Mouse (Mus musculus) CH12.LX (cell line): Measurements from ENCODE around the gene Sec14l3. TPM values are rescaled to one million over a fixed set of nuclear protein-coding genes. Genes with fewer than 3 reads are reported as not detected.

Source experiments
- DNase-seq: peaks from one replicate; pipeline ENCODE4 v3.0.0-alpha.2; 2013; ENCODE audit errors: extremely low read depth
- H3K27ac ChIP-seq: 2 replicates; pipeline ENCODE4 v1.5.1; 2012; ENCODE audit warnings: low read depth, mild to moderate bottlenecking, control low read depth, moderate library complexity; ENCODE audit not compliant: insufficient read depth
- H3K27me3 ChIP-seq: replicated peaks from 2 replicates; pipeline ENCODE3; 2012; ENCODE audit warnings: inconsistent platforms
- H3K36me3 ChIP-seq, 2 experiments: replicated peaks in 1 of 2; 2 replicates each; pipeline versions ENCODE3 to v1.6.1; 2012; ENCODE audit warnings: inconsistent platforms in 1 of 2, low read length in 1 of 2, mild to moderate bottlenecking in 1 of 2, mixed read lengths in 1 of 2, moderate library complexity in 1 of 2; ENCODE audit not compliant: control insufficient read depth in 1 of 2, insufficient read depth in 1 of 2
- H3K4me1 ChIP-seq, 2 experiments: 2 replicates each; pipeline ENCODE4 v1.6.1; 2012; ENCODE audit warnings: inconsistent platforms in 1 of 2, moderate library complexity in 1 of 2; ENCODE audit not compliant: insufficient read depth in 2 of 2, control insufficient read depth in 1 of 2
- H3K4me2 ChIP-seq: 2 replicates; pipeline ENCODE4 v1.6.1; 2012; ENCODE audit warnings: low read depth, mild to moderate bottlenecking, control low read depth; ENCODE audit not compliant: poor library complexity, insufficient read depth, severe bottlenecking
- H3K4me3 ChIP-seq, 3 experiments: fragments of 150-350 bp in 1 of 3; sonication (generic) in 1 of 3; replicated peaks in 1 of 3; 2 replicates each; pipeline versions ENCODE3 to v1.5.1; 2011 to 2012; ENCODE audit warnings: low read depth in 2 of 3, low read length in 2 of 3, mild to moderate bottlenecking in 2 of 3, moderate library complexity in 2 of 3, control low read depth in 1 of 3, improper control_type of control experiment in 1 of 3, inconsistent platforms in 1 of 3, mixed read lengths in 1 of 3; ENCODE audit not compliant: poor library complexity in 1 of 3
- H3K79me2 ChIP-seq: replicated peaks from 2 replicates; pipeline ENCODE4 v1.6.1; 2012; ENCODE audit warnings: mild to moderate bottlenecking, moderate library complexity; ENCODE audit not compliant: control insufficient read depth, poor library complexity, insufficient read depth, severe bottlenecking; ENCODE audit errors: extremely low read depth
- H3K9ac ChIP-seq: 2 replicates; pipeline ENCODE4 v1.6.1; 2012; ENCODE audit warnings: low read depth, mild to moderate bottlenecking, control low read depth, moderate library complexity; ENCODE audit not compliant: insufficient read depth
- H3K9me3 ChIP-seq: replicated peaks from 2 replicates; pipeline ENCODE3; 2012; ENCODE audit warnings: low read length, inconsistent platforms, mixed read lengths
- BHLHE40 ChIP-seq: IDR thresholded peaks from 2 replicates; pipeline ENCODE4 v1.6.1; 2011; ENCODE audit warnings: mild to moderate bottlenecking, low read depth, low read length, improper control_type of control experiment
- CHD1 ChIP-seq: IDR thresholded peaks from 2 replicates; pipeline ENCODE4 v1.6.1; 2012; ENCODE audit warnings: low read depth, low read length, improper control_type of control experiment, inconsistent platforms
- CHD2 ChIP-seq: IDR thresholded peaks from 2 replicates; pipeline ENCODE4 v1.6.1; 2011; ENCODE audit warnings: low read length, improper control_type of control experiment
- CTCF ChIP-seq, 2 experiments: IDR thresholded peaks in 1 of 2; conservative IDR thresholded peaks in 1 of 2; 2 replicates each; pipeline ENCODE4 v1.5.1; 2011 to 2012; ENCODE audit warnings: low read depth in 2 of 2, low read length in 2 of 2, improper control_type of control experiment in 1 of 2, inconsistent platforms in 1 of 2, mild to moderate bottlenecking in 1 of 2, moderate library complexity in 1 of 2
- E2F4 ChIP-seq: IDR thresholded peaks from 2 replicates; pipeline ENCODE4 v1.6.1; 2011; ENCODE audit warnings: low read depth, low read length, improper control_type of control experiment; ENCODE audit not compliant: insufficient replicate concordance
- ELF1 ChIP-seq: IDR thresholded peaks from 2 replicates; pipeline ENCODE4 v1.6.1; 2014; ENCODE audit warnings: low read depth, mild to moderate bottlenecking, inconsistent platforms, low read length, improper control_type of control experiment
- EP300 ChIP-seq: IDR thresholded peaks from 2 replicates; pipeline ENCODE4 v1.6.1; 2011; ENCODE audit warnings: low read length, improper control_type of control experiment
- ETS1 ChIP-seq: conservative IDR thresholded peaks from 2 replicates; pipeline ENCODE4 v1.6.1; 2012; ENCODE audit warnings: low read depth, mild to moderate bottlenecking, inconsistent platforms, low read length, improper control_type of control experiment, moderate library complexity
- GABPA ChIP-seq: IDR thresholded peaks from 2 replicates; pipeline ENCODE4 v1.6.1; 2012; ENCODE audit warnings: low read depth, low read length, improper control_type of control experiment, inconsistent platforms; ENCODE audit not compliant: insufficient replicate concordance
- HCFC1 ChIP-seq: IDR thresholded peaks from 2 replicates; pipeline ENCODE4 v1.6.1; 2012; ENCODE audit warnings: low read depth, mild to moderate bottlenecking, inconsistent platforms, low read length, improper control_type of control experiment
- JUND ChIP-seq: conservative IDR thresholded peaks from 2 replicates; pipeline ENCODE4 v1.6.1; 2011; ENCODE audit warnings: low read depth, low read length, improper control_type of control experiment
- KAT2A ChIP-seq: IDR thresholded peaks from 2 replicates; pipeline ENCODE4 v1.6.1; 2012; ENCODE audit warnings: low read length, improper control_type of control experiment, inconsistent platforms; ENCODE audit not compliant: insufficient replicate concordance
- MAFK ChIP-seq: IDR thresholded peaks from 2 replicates; pipeline ENCODE4 v1.6.1; 2011; ENCODE audit warnings: low read length, improper control_type of control experiment; ENCODE audit not compliant: insufficient replicate concordance
- MAX ChIP-seq: IDR thresholded peaks from 2 replicates; pipeline ENCODE4 v1.6.1; 2011; ENCODE audit warnings: low read length, improper control_type of control experiment
- MAZ ChIP-seq: IDR thresholded peaks from 2 replicates; pipeline ENCODE4 v1.6.1; 2012; ENCODE audit warnings: low read depth, mild to moderate bottlenecking, inconsistent platforms, low read length, improper control_type of control experiment, moderate library complexity
- MXI1 ChIP-seq: IDR thresholded peaks from 2 replicates; pipeline ENCODE4 v1.6.1; 2011; ENCODE audit warnings: mild to moderate bottlenecking, low read depth, low read length, improper control_type of control experiment
- MYC ChIP-seq: IDR thresholded peaks from 2 replicates; pipeline ENCODE4 v1.6.1; 2011; ENCODE audit warnings: low read depth, mild to moderate bottlenecking, improper control_type of control experiment, low read length
- NELFE ChIP-seq: IDR thresholded peaks from 2 replicates; pipeline ENCODE4 v1.6.1; 2011; ENCODE audit warnings: low read depth, low read length, improper control_type of control experiment
- POLR2A ChIP-seq: IDR thresholded peaks from 2 replicates; pipeline ENCODE4 v1.6.1; 2011; ENCODE audit warnings: low read depth, mild to moderate bottlenecking, improper control_type of control experiment, low read length
- POLR2AphosphoS2 ChIP-seq: IDR thresholded peaks from 2 replicates; pipeline ENCODE4 v1.6.1; 2011; ENCODE audit warnings: low read depth, low read length, improper control_type of control experiment
- RAD21 ChIP-seq: IDR thresholded peaks from 2 replicates; pipeline ENCODE4 v1.6.1; 2011; ENCODE audit warnings: low read depth, mild to moderate bottlenecking, low read length, improper control_type of control experiment, moderate library complexity
- RCOR1 ChIP-seq: conservative IDR thresholded peaks from 2 replicates; pipeline ENCODE4 v1.6.1; 2012; ENCODE audit warnings: low read depth, mild to moderate bottlenecking, inconsistent platforms, low read length, improper control_type of control experiment
- SMC3 ChIP-seq: IDR thresholded peaks from 2 replicates; pipeline ENCODE4 v1.6.1; 2011; ENCODE audit warnings: low read depth, low read length, improper control_type of control experiment
- UBTF ChIP-seq: IDR thresholded peaks from 2 replicates; pipeline ENCODE4 v1.6.1; 2012; ENCODE audit warnings: low read depth, mild to moderate bottlenecking, inconsistent platforms, low read length, improper control_type of control experiment, moderate library complexity
- ZC3H11A ChIP-seq: IDR thresholded peaks from 2 replicates; pipeline ENCODE4 v1.6.1; 2012; ENCODE audit warnings: low read depth, mild to moderate bottlenecking, inconsistent platforms, low read length, improper control_type of control experiment
- ZKSCAN1 ChIP-seq: IDR thresholded peaks from 2 replicates; pipeline ENCODE4 v1.6.1; 2012; ENCODE audit warnings: low read depth, inconsistent platforms, low read length, improper control_type of control experiment, borderline replicate concordance
- ZNF384 ChIP-seq: IDR thresholded peaks from 2 replicates; pipeline ENCODE4 v1.6.1; 2012; ENCODE audit warnings: low read depth, low read length, improper control_type of control experiment, inconsistent platforms
- dilution Hi-C: fragments of 300-500 bp; cut with MboI; formaldehyde crosslinking; loops from 2 replicates; pipeline ENCODE4 v1.14.3; 2020; ENCODE audit warnings: low sequenced_read_pairs; ENCODE audit not compliant: extremely low pct_unique_long_range_greater_than_20kb, extremely low pct_ligation_motif_present
- in situ Hi-C: fragments of 300-500 bp; cut with MboI; formaldehyde crosslinking; loops from 3 replicates; pipeline ENCODE4 v1.14.3; 2019; ENCODE audit warnings: low sequenced_read_pairs, low pct_ligation_motif_present, low pct_unique_long_range_greater_than_20kb, mixed read lengths
- polyA plus RNA-seq: library from polyadenylated mRNA; unstranded; fragments of >175 nt; gene quantifications from 2 replicates; pipeline ENCODE4 v1.2.1, GENCODE M21; 2012; ENCODE audit warnings: low read depth; ENCODE audit not compliant: insufficient read length
- total RNA-seq, 2 experiments: library from RNA; depleted of rRNA; stranded (reverse); fragments of 300-350 nt in 1 of 2; fragments of >200 nt in 1 of 2; gene quantifications; 2 replicates each; pipeline ENCODE4 v1.2.3; 2012 to 2014

The Sec14l3 gene
- total and polyA plus RNA-seq, 3 experiments, result not detected

GRCm38 (mm10) chr11:4117372-4118071, 52.9 kb downstream of the Sec14l3 start:
- TF ChIP-seq CHD1, result no peak
- TF ChIP-seq KAT2A, result no peak
- TF ChIP-seq HCFC1, result no peak
- TF ChIP-seq CHD2, result no peak
- no peak for TF ChIP-seq EP300
- no peak for TF ChIP-seq MAX
- no peak for TF ChIP-seq JUND
- no peak for TF ChIP-seq RCOR1
- no peak for TF ChIP-seq MAZ
- no peak for TF ChIP-seq GABPA
- TF ChIP-seq UBTF, result no peak
- TF ChIP-seq BHLHE40, result no peak
- no peak for TF ChIP-seq POLR2A
- no peak for TF ChIP-seq MAFK
- no peak for TF ChIP-seq ZC3H11A
- TF ChIP-seq CTCF (conservative IDR thresholded peaks at IDR 0.05 in 1 of 2, IDR thresholded peaks at IDR 0.05 in 1 of 2; ENCODE audit: low read depth in 2 of 2, low read length in 2 of 2), result no peak
- no peak for TF ChIP-seq POLR2AphosphoS2
- no peak for TF ChIP-seq ETS1
- TF ChIP-seq MXI1, result no peak
- no peak for TF ChIP-seq ZKSCAN1
- Histone ChIP-seq H3K27ac (no peak overlapping the region), H3K9ac (no peak overlapping the region), H3K4me3 (no peak overlapping the region), H3K79me2 (no peaks in the 10 kb centered on the region), H3K4me2 (no peak overlapping the region), H3K27me3 (no peaks in the 10 kb centered on the region), H3K4me1 (peaks cover 5 to 17% of the 10 kb centered on the region in 2 experiments), H3K36me3 (peaks cover 18 to 79% of the 10 kb centered on the region in 2 experiments), H3K9me3 (no peaks in the 10 kb centered on the region)
- dilution Hi-C loops (no loop called here), in situ Hi-C loops (no loop called here)
- DNase-seq, result no peak

- H3K9me3 ChIP-seq, result no peaks in the 10 kb centered on the region
- no peak for DNase-seq
Observed at GRCm38 (mm10) chr11:4118081-4118921, 53.7 kb downstream of the Sec14l3 start.

More at GRCm38 (mm10) chr11:4118081-4118921, 53.7 kb downstream of the Sec14l3 start:
- dilution Hi-C loops (no loop called here), in situ Hi-C loops (no loop called here)
- H3K4me2 ChIP-seq, result no peak overlapping the region
- no peak overlapping the region for H3K9ac ChIP-seq
- no peaks in the 10 kb centered on the region for H3K27me3 ChIP-seq
- H3K4me3 ChIP-seq, result no peak overlapping the region
- no peak for TF ChIP-seq MYC
- TF ChIP-seq ZNF384, result no peak
- no peak for TF ChIP-seq POLR2AphosphoS2
- TF ChIP-seq RAD21, result no peak
- TF ChIP-seq ELF1, result no peak
- no peak for TF ChIP-seq HCFC1
- TF ChIP-seq MAX, result no peak
- no peak for TF ChIP-seq ZC3H11A
- TF ChIP-seq BHLHE40, result no peak
- no peak for TF ChIP-seq JUND
- TF ChIP-seq E2F4, result no peak
- TF ChIP-seq SMC3, result no peak
- no peak for TF ChIP-seq NELFE
- no peak for TF ChIP-seq CHD1
- H3K27ac ChIP-seq, result no peak overlapping the region
- H3K36me3 ChIP-seq, result peaks cover 15 to 72% of the 10 kb centered on the region in 2 experiments
- no peaks in the 10 kb centered on the region for H3K79me2 ChIP-seq
- H3K4me1 ChIP-seq, result peaks cover 5 to 17% of the 10 kb centered on the region in 2 experiments
